Mouse (Mus musculus) forebrain, embryonic 11.5 days (tissue): ENCODE results near the gene Rflnb. TPM values are rescaled to one million over a fixed set of nuclear protein-coding genes. Genes with fewer than 3 reads are reported as not detected.

Experiments used
- ATAC-seq: fragments of 200-750 bp; cut with Nextera tagmentation; replicated peaks from 2 replicates; pipeline ENCODE4 v1.8.0; 2017; ENCODE audit warnings: moderate TSS enrichment; ENCODE audit not compliant: low FRiP score
- DNase-seq: peaks from one replicate; pipeline ENCODE4 v3.0.0-alpha.2; 2017; ENCODE audit warnings: low spot score
- H3K27ac ChIP-seq: fragments of 300-500 bp; sonication (generic); 2 replicates; pipeline ENCODE4 v1.5.1; 2014; ENCODE audit warnings: low read depth, low read length
- H3K27me3 ChIP-seq: fragments of 300-500 bp; sonication (generic); 2 replicates; pipeline ENCODE4 v1.6.1; 2014; ENCODE audit warnings: mild to moderate bottlenecking, low read length, mixed read lengths; ENCODE audit not compliant: control insufficient read depth, insufficient read depth
- H3K36me3 ChIP-seq: fragments of 300-500 bp; sonication (generic); 2 replicates; pipeline ENCODE4 v1.6.1; 2014; ENCODE audit warnings: mild to moderate bottlenecking, low read length, moderate library complexity, mixed read lengths; ENCODE audit not compliant: control insufficient read depth, insufficient read depth
- H3K4me1 ChIP-seq: fragments of 300-500 bp; sonication (generic); replicated peaks from 2 replicates; pipeline ENCODE4 v1.6.1; 2014; ENCODE audit warnings: low read length, mixed read lengths; ENCODE audit not compliant: control insufficient read depth, insufficient read depth
- H3K4me2 ChIP-seq: fragments of 300-500 bp; sonication (generic); 2 replicates; pipeline ENCODE4 v1.6.1; 2014; ENCODE audit warnings: low read depth, mild to moderate bottlenecking, low read length, moderate library complexity, mixed read lengths; ENCODE audit not compliant: severe bottlenecking
- H3K4me3 ChIP-seq: fragments of 300-500 bp; sonication (generic); 2 replicates; pipeline ENCODE4 v1.5.1; 2014; ENCODE audit warnings: low read depth, low read length
- H3K9ac ChIP-seq: fragments of 300-500 bp; sonication (generic); 2 replicates; pipeline ENCODE4 v1.6.1; 2014; ENCODE audit warnings: low read length
- H3K9me3 ChIP-seq: fragments of 300-500 bp; sonication (generic); 2 replicates; pipeline ENCODE4 v1.6.1; 2016; ENCODE audit warnings: low read length, mixed read lengths; ENCODE audit not compliant: control insufficient read depth
- WGBS: fragments of 180-500 bp; shearing (Covaris S2); extraction: QIAGEN DNeasy Blood & Tissue Kit; methylation state at CpG from one replicate; pipeline ENCODE4 v1.1.7; 2014; 5-methylcytosine and 5-hydroxymethylcytosine counted together
- polyA plus RNA-seq: library from polyadenylated mRNA; unstranded; fragments of >200 nt; fragmentation: Nextera tagmentation; extraction: Ambion mirVana; gene quantifications from 2 replicates; pipeline ENCODE4 v1.2.1, GENCODE M21; 2014

Rflnb gene
- polyA plus RNA-seq, 1 experiment from 2014 or later, result 12.1 TPM

DNA sequence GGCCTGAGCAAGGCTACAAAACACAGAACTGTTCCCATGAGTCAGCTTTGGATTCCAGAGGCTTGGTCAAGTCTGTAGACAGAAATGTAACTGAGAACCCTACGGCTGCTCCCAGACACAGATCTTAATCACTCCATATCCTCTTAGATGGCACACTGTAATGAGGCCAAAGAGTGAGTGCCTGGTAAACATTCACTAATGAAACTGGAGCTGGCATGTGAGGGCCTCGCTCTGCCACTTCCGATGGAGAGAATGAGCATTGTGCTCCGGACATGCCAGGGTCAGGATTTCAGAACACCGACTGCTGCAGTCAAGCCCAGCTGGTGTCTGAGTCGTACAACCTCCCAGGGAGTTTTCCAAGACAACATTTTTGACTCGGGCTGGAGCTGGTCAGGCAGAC is 32.4 kb upstream of the Rflnb start:
- H3K9ac ChIP-seq, result no peak overlapping the region
- no peaks in the 10 kb centered on the region for H3K36me3 ChIP-seq
- WGBS, result 88% methylated on average over 7 of the region's 7 CpGs
- H3K27ac ChIP-seq, result no peak overlapping the region
- H3K4me3 ChIP-seq, result no peak overlapping the region
- no peaks in the 10 kb centered on the region for H3K9me3 ChIP-seq
- no peak overlapping the region for H3K4me2 ChIP-seq
- no peak for DNase-seq
- H3K27me3 ChIP-seq, result no peaks in the 10 kb centered on the region
- H3K4me1 ChIP-seq, result no peaks in the 10 kb centered on the region
- no peak for ATAC-seq

DNA sequence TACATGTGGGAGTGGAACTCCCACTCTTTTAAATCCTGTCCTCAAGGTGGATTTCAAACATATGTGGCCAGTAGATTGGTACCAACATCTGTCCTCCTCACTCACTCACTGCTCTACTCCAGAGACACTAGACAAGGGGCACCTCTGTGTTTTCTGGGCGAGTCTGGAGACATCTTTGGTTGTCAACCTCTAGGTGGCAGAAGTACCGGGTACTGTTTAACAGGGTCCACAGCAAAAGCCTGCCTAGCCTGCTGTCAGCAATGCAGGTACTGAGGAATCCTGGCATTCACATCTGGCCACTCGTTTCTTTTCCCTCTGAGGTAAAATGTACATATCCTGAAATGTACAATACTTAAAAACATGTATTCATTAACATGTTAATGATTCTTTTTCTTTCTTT is 28.9 kb upstream of the Rflnb start:
- Histone ChIP-seq H3K27ac (no peak overlapping the region), H3K9ac (no peak overlapping the region), H3K4me2 (no peak overlapping the region), H3K36me3 (no peaks in the 10 kb centered on the region), H3K27me3 (no peaks in the 10 kb centered on the region), H3K4me1 (no peaks in the 10 kb centered on the region), H3K4me3 (no peak overlapping the region), H3K9me3 (no peaks in the 10 kb centered on the region)
- 27% methylated on average over 3 of the region's 3 CpGs for WGBS
- DNase-seq (no peak), ATAC-seq (no peak)

DNA sequence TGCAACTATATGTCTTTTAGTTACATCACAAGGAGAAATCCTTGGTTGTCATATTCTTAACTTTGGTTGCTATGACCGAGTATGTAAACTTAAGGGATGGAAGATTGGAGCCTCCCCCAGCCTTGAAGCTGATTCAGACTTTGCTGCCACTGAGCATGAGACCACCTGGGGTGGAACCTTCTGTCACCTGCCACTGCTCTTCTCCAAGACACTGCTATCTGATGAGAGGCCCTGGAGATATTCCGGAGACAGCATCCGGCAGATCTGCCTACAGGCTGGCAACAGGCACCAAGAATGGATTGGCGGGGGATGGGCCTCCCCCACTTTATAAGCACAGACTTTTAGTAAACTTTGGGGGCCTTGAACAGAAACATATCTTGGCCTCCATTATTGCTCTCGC is 24.9 kb upstream of the Rflnb start:
- no peak overlapping the region for H3K4me3 ChIP-seq
- no peaks in the 10 kb centered on the region for H3K27me3 ChIP-seq
- H3K27ac ChIP-seq, result no peak overlapping the region
- no peak overlapping the region for H3K9ac ChIP-seq
- 91% methylated on average over 5 of the region's 5 CpGs for WGBS
- ATAC-seq, result no peak
- no peaks in the 10 kb centered on the region for H3K36me3 ChIP-seq
- DNase-seq, result no peak
- no peak overlapping the region for H3K4me2 ChIP-seq
- no peaks in the 10 kb centered on the region for H3K9me3 ChIP-seq
- no peaks in the 10 kb centered on the region for H3K4me1 ChIP-seq

DNA sequence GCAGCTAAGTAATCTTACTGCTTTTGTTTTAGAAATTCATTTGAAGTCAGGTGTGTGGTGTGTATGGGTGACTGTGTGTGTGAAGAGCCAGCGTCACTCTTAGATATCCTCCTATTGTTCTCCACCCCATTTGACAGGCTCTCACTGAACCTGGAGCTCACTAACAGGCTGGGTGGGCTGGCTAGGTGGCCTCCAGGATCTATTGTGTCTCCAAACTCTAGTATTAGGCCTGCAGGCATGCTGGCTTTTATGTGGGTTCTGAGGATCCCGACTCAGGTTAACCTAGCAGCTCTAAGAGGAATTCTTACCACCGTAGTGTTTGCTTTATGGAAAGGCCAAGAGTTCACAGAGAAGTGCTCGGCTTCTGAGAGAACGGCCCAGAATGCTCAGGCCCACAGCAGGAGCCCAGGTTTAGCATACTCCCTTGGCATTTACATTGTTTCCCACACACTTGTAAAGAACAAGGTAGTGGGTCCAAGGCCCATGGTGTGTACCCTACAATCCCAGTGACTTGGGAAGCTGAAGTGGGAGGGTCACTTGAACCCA is 23.5 kb upstream of the Rflnb start:
- Histone ChIP-seq H3K27ac (no peak overlapping the region), H3K4me3 (no peak overlapping the region), H3K9ac (no peak overlapping the region), H3K27me3 (no peaks in the 10 kb centered on the region), H3K4me2 (no peak overlapping the region), H3K9me3 (no peaks in the 10 kb centered on the region), H3K4me1 (no peaks in the 10 kb centered on the region), H3K36me3 (no peaks in the 10 kb centered on the region; the same call in 1 of the 2 replicates)
- 44% methylated on average over 5 of the region's 5 CpGs for WGBS
- ATAC-seq, result no peak
- DNase-seq, result no peak

DNA sequence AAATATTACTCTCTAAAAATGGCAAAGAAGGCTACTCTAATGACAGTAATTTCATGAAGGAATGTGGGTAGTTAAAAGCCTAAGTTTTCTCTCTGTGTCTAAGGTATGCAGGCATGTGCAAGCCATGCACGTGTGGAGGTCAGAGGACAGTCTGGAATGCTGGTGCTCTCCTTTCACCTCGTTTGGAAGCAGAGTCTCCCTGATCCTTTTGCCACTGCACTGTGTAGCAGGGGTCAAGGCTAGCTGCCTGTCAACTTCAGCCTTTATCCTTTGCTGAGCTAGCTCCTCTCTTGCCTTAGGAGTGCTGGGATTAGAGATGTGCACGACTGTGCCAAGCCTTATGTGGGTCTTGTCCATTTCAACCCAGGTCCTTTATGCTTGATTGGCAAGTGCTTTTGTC is 22.9 kb upstream of the Rflnb start:
- no peak for DNase-seq
- no peaks in the 10 kb centered on the region for H3K27me3 ChIP-seq
- no peaks in the 10 kb centered on the region for H3K4me1 ChIP-seq
- H3K36me3 ChIP-seq, result no peaks in the 10 kb centered on the region; the same call in 1 of the 2 replicates
- no peak overlapping the region for H3K4me2 ChIP-seq
- no peak for ATAC-seq
- H3K9ac ChIP-seq, result no peak overlapping the region
- no peak overlapping the region for H3K4me3 ChIP-seq
- WGBS, result 37% methylated on average over 3 of the region's 3 CpGs
- H3K9me3 ChIP-seq, result no peaks in the 10 kb centered on the region
- H3K27ac ChIP-seq, result no peak overlapping the region

DNA sequence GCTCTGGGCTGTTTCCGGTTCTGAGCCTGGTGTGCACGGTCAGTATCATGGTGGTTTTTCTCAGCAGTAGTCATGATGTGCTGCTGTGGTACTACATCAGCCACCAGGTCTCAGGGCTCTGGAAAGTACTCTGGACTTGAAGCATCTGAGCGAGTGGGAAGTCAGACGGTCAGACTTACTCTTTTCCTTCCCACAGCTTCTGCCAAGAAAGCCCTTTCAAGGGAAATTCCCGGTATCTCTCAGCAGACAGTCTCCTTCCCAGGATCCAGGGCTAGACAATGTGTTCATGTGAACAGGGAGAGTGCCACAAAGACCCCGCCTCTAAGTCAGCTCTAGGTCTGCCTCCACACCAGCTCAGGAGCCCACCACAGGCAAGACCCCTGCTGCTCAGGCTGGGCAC is 17.8 kb upstream of the Rflnb start:
- DNase-seq (no peak), ATAC-seq (no peak)
- Histone ChIP-seq H3K4me1 (no peaks in the 10 kb centered on the region; the same call in 1 of the 2 replicates), H3K27me3 (no peaks in the 10 kb centered on the region), H3K9me3 (no peaks in the 10 kb centered on the region), H3K4me2 (no peak overlapping the region), H3K4me3 (no peak overlapping the region), H3K9ac (no peak overlapping the region), H3K36me3 (no peaks in the 10 kb centered on the region; the same call in 1 of the 2 replicates), H3K27ac (no peak overlapping the region)
- WGBS, result 89% methylated on average over 6 of the region's 6 CpGs

DNA sequence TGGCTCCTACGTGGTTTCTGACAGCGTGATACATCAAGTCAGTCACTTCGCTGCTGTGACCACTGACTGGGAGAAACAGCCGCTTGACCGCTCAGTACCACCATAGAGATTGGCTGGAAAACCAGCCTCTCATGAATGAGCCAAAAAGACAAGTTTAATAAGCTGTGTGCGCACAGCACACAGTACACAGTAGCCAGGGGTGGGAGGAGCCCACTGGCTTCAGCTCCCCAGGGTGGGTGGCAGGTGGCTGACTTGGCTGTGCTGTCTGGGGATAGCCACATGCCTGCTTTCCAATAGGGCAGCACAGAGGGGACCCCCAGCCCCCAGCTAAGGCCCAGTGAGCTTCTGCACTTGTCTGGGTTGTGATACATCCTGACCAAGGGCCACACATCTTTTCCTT is 16.9 kb upstream of the Rflnb start:
- H3K27me3 ChIP-seq, result no peaks in the 10 kb centered on the region
- DNase-seq (no peak), ATAC-seq (no peak)
- 95% methylated on average over 6 of the region's 6 CpGs for WGBS
- no peak overlapping the region for H3K4me2 ChIP-seq
- no peak overlapping the region for H3K9ac ChIP-seq
- no peaks in the 10 kb centered on the region; the same call in 1 of the 2 replicates for H3K36me3 ChIP-seq
- H3K27ac ChIP-seq, result no peak overlapping the region
- no peak overlapping the region for H3K4me3 ChIP-seq
- no peaks in the 10 kb centered on the region for H3K9me3 ChIP-seq
- H3K4me1 ChIP-seq, result no peaks in the 10 kb centered on the region; the same call in 1 of the 2 replicates

DNA sequence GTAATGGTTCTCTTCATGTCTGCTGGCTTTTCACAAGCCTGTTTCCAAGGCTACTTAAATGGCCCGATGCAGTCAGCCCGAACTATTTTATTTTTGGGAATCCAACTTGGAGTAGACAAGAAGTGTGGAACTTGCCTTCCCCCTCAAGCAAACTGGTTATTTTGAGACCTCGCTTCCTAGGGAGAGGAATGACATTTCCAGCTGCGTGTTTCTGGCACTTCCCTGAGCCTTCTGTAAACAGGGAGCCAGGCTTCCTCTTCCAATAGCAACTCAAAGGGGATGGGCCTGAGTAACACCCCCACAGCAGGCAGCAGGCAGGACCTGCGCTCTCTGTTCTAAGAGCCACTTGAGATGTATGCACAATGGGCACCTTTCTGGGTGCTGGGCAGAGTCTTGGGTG is 15.3 kb upstream of the Rflnb start:
- Histone ChIP-seq H3K27me3 (no peaks in the 10 kb centered on the region), H3K4me3 (no peak overlapping the region), H3K4me1 (no peaks in the 10 kb centered on the region; the same call in 1 of the 2 replicates), H3K9me3 (no peaks in the 10 kb centered on the region), H3K4me2 (no peak overlapping the region), H3K9ac (no peak overlapping the region), H3K27ac (no peak overlapping the region), H3K36me3 (no peaks in the 10 kb centered on the region; the same call in 1 of the 2 replicates)
- DNase-seq, result no peak
- 51% methylated on average over 5 of the region's 5 CpGs for WGBS
- no peak for ATAC-seq

DNA sequence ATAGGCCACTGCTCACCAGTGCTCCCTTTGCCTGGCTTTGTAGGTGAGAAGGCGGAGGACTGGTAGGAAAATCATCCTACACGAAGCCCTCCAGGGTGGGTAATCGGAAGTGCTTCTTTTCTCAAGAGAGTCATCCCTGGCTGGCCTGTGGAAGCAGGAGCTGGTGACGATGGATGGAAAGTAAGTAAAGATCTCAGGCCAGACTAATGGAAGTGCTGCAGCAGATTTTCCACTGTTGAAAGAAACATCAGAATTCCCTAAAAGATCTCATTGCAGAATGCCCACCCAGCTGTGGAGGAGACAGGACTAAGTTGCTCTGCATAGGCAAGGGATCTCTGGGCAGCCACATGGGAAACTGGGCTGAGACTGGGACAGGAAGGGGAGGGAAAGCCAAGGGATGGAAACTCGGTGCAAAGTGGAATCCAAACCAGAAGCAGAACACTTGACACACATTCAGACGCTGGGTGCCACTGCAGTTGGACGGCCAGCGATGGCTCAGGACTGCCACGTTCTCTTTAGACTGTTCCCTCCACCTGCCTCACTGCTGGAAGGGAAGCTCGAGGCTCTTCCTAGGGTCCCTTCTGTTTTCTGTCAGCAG is 14.6 kb upstream of the Rflnb start:
- WGBS, result 72% methylated on average over 10 of the region's 10 CpGs
- Histone ChIP-seq H3K9ac (no peak overlapping the region), H3K4me3 (no peak overlapping the region), H3K36me3 (no peaks in the 10 kb centered on the region; the same call in 1 of the 2 replicates), H3K9me3 (no peaks in the 10 kb centered on the region), H3K27ac (no peak overlapping the region), H3K4me2 (no peak overlapping the region), H3K27me3 (no peaks in the 10 kb centered on the region), H3K4me1 (no peaks in the 10 kb centered on the region; the same call in 1 of the 2 replicates)
- no peak for ATAC-seq
- DNase-seq, result no peak
